Mouse (Mus musculus) CD4-positive naive resting alpha-beta T cell, adult 57 days (primary cell): ENCODE measurements around the gene A030014E15Rik. TPM values are rescaled to one million over a fixed set of nuclear protein-coding genes. Genes with fewer than 3 reads are reported as not detected.

Source experiments
- total RNA-seq: library from RNA; stranded (reverse); gene quantifications from one replicate; pipeline ENCODE4 v1.2.4, GENCODE M21; 2023

The A030014E15Rik gene
- 0.77 TPM for total RNA-seq

GRCm38 (mm10) chr1:82924650-82925049, at the start of gene A030014E15Rik:
A030014E15Rik (plus strand) TSS chr1:82924917.

DNA sequence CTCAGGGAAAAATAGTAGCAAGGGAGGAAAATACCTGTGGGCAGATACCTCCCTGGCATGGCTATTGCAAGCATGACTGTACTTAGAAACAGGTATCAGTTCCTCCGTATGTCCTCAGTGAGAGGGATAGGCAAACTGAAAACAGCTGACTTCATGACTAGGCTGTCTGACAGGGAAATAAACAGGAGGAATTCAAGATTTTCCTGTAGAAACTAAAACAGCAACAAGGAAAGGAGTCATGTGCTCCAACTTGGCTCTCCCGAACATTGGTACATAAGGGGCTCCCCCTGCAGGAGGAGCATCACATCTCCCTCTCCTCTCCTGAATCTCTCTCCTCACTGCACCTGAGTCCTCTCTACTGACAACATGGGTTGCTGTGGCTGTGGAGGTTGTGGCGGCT, 11.7 kb upstream of the A030014E15Rik start, which contains the start of gene A030005L19Rik:
A030005L19Rik (plus strand) TSS at position 301 of the 400 bp plus-strand sequence.

GRCm38 (mm10) chr1:82931326-82931725, 6.6 kb downstream of the A030014E15Rik start, which contains the start of gene Gm6217:
Gm6217 (minus strand) TSS chr1:82931399.

GRCm38 (mm10) chr1:82943295-82943694, 18.6 kb downstream of the A030014E15Rik start, which contains the start of gene A030003K21Rik:
A030003K21Rik (minus strand) TSS chr1:82943388.

GRCm38 (mm10) chr1:82955913-82956312, 31.2 kb downstream of the A030014E15Rik start, which contains the start of gene Gm7544:
Gm7544 (minus strand) TSS chr1:82956013.

GRCm38 (mm10) chr1:82959870-82960385, 35.2 kb downstream of the A030014E15Rik start, which contains the start of gene Gm47955:
Gm47955 (plus strand) TSS chr1:82960286.

Other genes starting within 250 kb of the A030014E15Rik start
- gene Mff, start 200.0 kb upstream of the A030014E15Rik start, total RNA-seq, result 93.6 TPM
- gene Tm4sf20, start 156.5 kb upstream of the A030014E15Rik start, total RNA-seq, result not detected
- gene Gm47791, start 153.7 kb upstream of the A030014E15Rik start, total RNA-seq, result not detected
- 102 TPM for gene Agfg1, start 85.4 kb upstream of the A030014E15Rik start, total RNA-seq
- gene A030005L19Rik, start 11.6 kb upstream of the A030014E15Rik start, total RNA-seq, result 5.9 TPM
- gene Gm6217, start 6.5 kb downstream of the A030014E15Rik start, total RNA-seq, result not detected
- not detected for gene A030003K21Rik, start 18.5 kb downstream of the A030014E15Rik start, total RNA-seq
- not detected for gene Gm7544, start 31.1 kb downstream of the A030014E15Rik start, total RNA-seq
- not detected for gene Gm47955, start 35.4 kb downstream of the A030014E15Rik start, total RNA-seq
- gene Gm47959, start 75.6 kb downstream of the A030014E15Rik start, total RNA-seq, result not detected
- not detected for gene Slc19a3, start 113.5 kb downstream of the A030014E15Rik start, total RNA-seq
- not detected for gene Krtap28-10, start 117.6 kb downstream of the A030014E15Rik start, total RNA-seq
- not detected for gene Gm47969, start 120.0 kb downstream of the A030014E15Rik start, total RNA-seq
- not detected for gene A030005K14Rik, start 134.5 kb downstream of the A030014E15Rik start, total RNA-seq
- not detected for gene Krtap28-13, start 136.0 kb downstream of the A030014E15Rik start, total RNA-seq
- not detected for gene Ccl20, start 191.8 kb downstream of the A030014E15Rik start, total RNA-seq
- not detected for gene Daw1, start 234.8 kb downstream of the A030014E15Rik start, total RNA-seq